Mouse (Mus musculus): ENCODE measurements around the gene Ppm1n. TPM values are rescaled to one million over a fixed set of nuclear protein-coding genes. Genes with fewer than 3 reads are reported as not detected.
A peak's percentile ranks its signal among the peaks of the same experiment; 100 is the strongest.

The Ppm1n gene
- polyA plus RNA-seq, 1 experiment from 2014 or later, result 0.14 TPM

- ATAC-seq, result no peak
- peaks cover 31% of the 10 kb centered on the region for H3K36me3 ChIP-seq
Measured at GRCm38 (mm10) chr7:19255395-19255794, 24.5 kb downstream of the Ppm1n start.

DNA sequence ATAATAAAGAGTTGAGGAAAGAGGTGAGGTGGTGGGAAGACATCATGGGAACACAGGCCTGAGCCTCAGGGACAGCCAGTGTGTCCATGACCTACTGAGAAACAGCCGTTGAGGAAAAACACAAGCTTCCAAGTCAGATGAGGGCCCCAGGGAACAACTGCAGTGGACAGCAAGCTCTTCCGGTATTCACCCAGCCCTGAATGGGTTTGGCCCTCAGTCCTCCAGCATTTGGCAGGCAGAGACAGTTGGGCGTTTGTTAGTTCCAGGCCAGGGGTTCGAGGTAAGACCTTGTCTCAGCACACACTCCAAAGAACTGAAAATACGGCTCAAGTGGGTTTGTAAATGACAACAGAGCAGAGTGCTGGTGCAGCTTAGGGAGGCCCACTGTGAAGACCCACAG, 26.4 kb downstream of the Ppm1n start:
- WGBS, result 63% methylated on average over 5 of the region's 5 CpGs
- no peak for ATAC-seq
- Histone ChIP-seq H3K9me3 (no peaks in the 10 kb centered on the region), H3K4me3 (replicated peaks) (no peak overlapping the region), H3K27ac (no peak overlapping the region), H3K36me3 (peaks cover 20% of the 10 kb centered on the region), H3K4me2 (replicated peaks) (no peak overlapping the region), H3K27me3 (replicated peaks) (no peaks in the 10 kb centered on the region), H3K4me1 (replicated peaks) (0 out of 2 replicates have a peak, but pooled peaks cover under 1% of the 10 kb centered on the region), H3K9ac (no peak overlapping the region)

More at GRCm38 (mm10) chr7:19255395-19255794, 24.5 kb downstream of the Ppm1n start:
- Histone ChIP-seq H3K4me3 (replicated peaks) (no peak overlapping the region), H3K27ac (no peak overlapping the region), H3K9me3 (no peaks in the 10 kb centered on the region), H3K27me3 (replicated peaks) (no peaks in the 10 kb centered on the region), H3K4me2 (replicated peaks) (no peak overlapping the region), H3K9ac (no peak overlapping the region), H3K4me1 (replicated peaks) (0 out of 2 replicates have a peak, but pooled peaks cover 2% of the 10 kb centered on the region)
- 87% methylated on average over 17 of the region's 17 CpGs for WGBS

- H3K4me1 ChIP-seq (replicated peaks), result no peaks in the 10 kb centered on the region
- H3K9ac ChIP-seq, result no peak overlapping the region
- 75% methylated on average over 4 of the region's 4 CpGs for WGBS
- H3K9me3 ChIP-seq, result no peaks in the 10 kb centered on the region
- H3K4me2 ChIP-seq (replicated peaks), result no peak overlapping the region
- no peak overlapping the region for H3K27ac ChIP-seq
- no peaks in the 10 kb centered on the region for H3K27me3 ChIP-seq (replicated peaks)
- H3K36me3 ChIP-seq, result peaks cover 19% of the 10 kb centered on the region; the same call in 1 of the 2 replicates
- no peak overlapping the region for H3K4me3 ChIP-seq (replicated peaks)
- peak; percentile 44 for ATAC-seq
Measured at GRCm38 (mm10) chr7:19252078-19252477, 27.8 kb downstream of the Ppm1n start.

DNA sequence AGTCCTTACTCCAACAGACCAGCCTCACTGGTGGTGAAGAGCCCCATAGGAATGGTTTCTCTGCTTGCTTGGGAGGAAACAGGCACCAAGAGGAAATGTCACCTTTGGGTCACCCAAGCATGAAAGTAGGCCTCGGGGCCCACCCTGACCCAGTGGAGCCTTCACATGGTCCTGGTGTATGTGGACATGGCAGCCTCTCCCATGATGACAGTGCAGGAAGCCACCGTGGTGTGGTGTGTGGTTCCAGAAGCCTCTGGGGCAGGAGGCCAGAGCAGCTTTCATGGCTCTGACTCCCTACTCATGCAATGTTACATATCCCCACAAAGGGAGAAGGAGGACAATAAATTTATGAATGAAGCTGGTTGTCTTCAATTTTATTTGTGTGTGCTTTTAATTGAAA, 32.4 kb downstream of the Ppm1n start:
- Histone ChIP-seq H3K9me3 (no peaks in the 10 kb centered on the region), H3K27me3 (replicated peaks) (no peaks in the 10 kb centered on the region), H3K4me1 (replicated peaks) (no peaks in the 10 kb centered on the region), H3K4me2 (replicated peaks) (no peak overlapping the region), H3K27ac (no peak overlapping the region), H3K36me3 (peaks cover 16% of the 10 kb centered on the region), H3K9ac (no peak overlapping the region), H3K4me3 (replicated peaks) (no peak overlapping the region)
- no peak for ATAC-seq
- WGBS, result 98% methylated on average over 2 of the region's 2 CpGs

- 97% methylated on average over 1 of the region's 1 CpGs for WGBS
- no peak overlapping the region for H3K9ac ChIP-seq
- H3K27ac ChIP-seq, result no peak overlapping the region
- H3K4me2 ChIP-seq (replicated peaks), result no peak overlapping the region
- H3K9me3 ChIP-seq, result no peaks in the 10 kb centered on the region
- H3K4me1 ChIP-seq (replicated peaks), result no peaks in the 10 kb centered on the region
- no peaks in the 10 kb centered on the region for H3K27me3 ChIP-seq (replicated peaks)
- no peak for ATAC-seq
- no peak overlapping the region for H3K4me3 ChIP-seq (replicated peaks)
- peaks cover 16% of the 10 kb centered on the region for H3K36me3 ChIP-seq
Measured at GRCm38 (mm10) chr7:19246855-19247254, 33.0 kb downstream of the Ppm1n start.

- Histone ChIP-seq H3K4me2 (replicated peaks) (no peak overlapping the region), H3K27ac (no peak overlapping the region), H3K4me1 (replicated peaks) (peaks cover 6% of the 10 kb centered on the region), H3K36me3 (peaks cover 16% of the 10 kb centered on the region), H3K9me3 (no peaks in the 10 kb centered on the region), H3K9ac (no peak overlapping the region), H3K27me3 (replicated peaks) (no peaks in the 10 kb centered on the region), H3K4me3 (replicated peaks) (no peak overlapping the region)
- 86% methylated on average over 3 of the region's 3 CpGs for WGBS
- no peak for ATAC-seq
Measured at GRCm38 (mm10) chr7:19245083-19245482, 34.8 kb downstream of the Ppm1n start.

- H3K9me3 ChIP-seq, result no peaks in the 10 kb centered on the region
- H3K4me2 ChIP-seq (replicated peaks), result no peak overlapping the region
- no peak for ATAC-seq
- peaks cover 12% of the 10 kb centered on the region for H3K4me1 ChIP-seq (replicated peaks)
- peaks cover 16% of the 10 kb centered on the region for H3K36me3 ChIP-seq
- no peaks in the 10 kb centered on the region for H3K27me3 ChIP-seq (replicated peaks)
- 76% methylated on average over 5 of the region's 5 CpGs for WGBS
- no peak overlapping the region for H3K4me3 ChIP-seq (replicated peaks)
- no peak overlapping the region for H3K9ac ChIP-seq
- H3K27ac ChIP-seq, result no peak overlapping the region
Measured at GRCm38 (mm10) chr7:19243858-19244257, 36.0 kb downstream of the Ppm1n start.

- H3K9me3 ChIP-seq, result no peaks in the 10 kb centered on the region
- peaks cover 12% of the 10 kb centered on the region for H3K4me1 ChIP-seq (replicated peaks)
- no peak overlapping the region for H3K4me3 ChIP-seq (replicated peaks)
- no peaks in the 10 kb centered on the region for H3K27me3 ChIP-seq (replicated peaks)
- no peak overlapping the region for H3K27ac ChIP-seq
- H3K36me3 ChIP-seq, result peaks cover 10% of the 10 kb centered on the region
- no peak overlapping the region for H3K9ac ChIP-seq
- ATAC-seq, result no peak
- H3K4me2 ChIP-seq (replicated peaks), result no peak overlapping the region
- WGBS, result 80% methylated on average over 1 of the region's 1 CpGs
Measured at GRCm38 (mm10) chr7:19242005-19242404, 37.9 kb downstream of the Ppm1n start.

DNA sequence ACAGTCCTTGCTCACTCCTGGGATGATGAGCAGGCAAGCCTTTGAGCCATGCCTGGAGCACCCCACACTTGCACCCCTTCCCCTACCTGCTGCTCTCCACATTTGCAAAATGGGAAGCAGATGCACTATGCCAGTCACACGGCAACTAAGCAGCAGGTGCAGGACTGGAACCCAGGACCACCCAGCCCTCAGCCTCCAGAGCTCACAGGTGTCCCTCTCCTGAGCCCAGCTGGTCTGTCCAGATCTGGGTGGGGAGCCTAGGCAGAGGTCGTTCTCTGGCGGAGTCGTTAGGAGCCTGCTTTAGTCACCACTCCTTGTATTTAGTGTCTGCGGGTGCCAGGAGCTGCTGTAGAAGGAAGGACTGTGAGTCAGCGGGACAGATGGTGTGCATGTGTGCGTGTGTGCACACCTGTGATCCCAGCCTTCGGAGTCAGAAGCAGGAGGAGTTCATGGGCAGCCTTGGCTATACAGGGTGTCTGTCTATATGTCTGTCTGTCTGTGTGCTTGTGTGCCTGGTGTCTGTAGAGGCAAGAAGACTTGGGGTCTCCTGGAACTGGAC, 38.9 kb downstream of the Ppm1n start:
- Histone ChIP-seq H3K9ac (no peak overlapping the region; the same call in 1 of the 2 replicates), H3K4me1 (replicated peaks) (peaks cover 16% of the 10 kb centered on the region), H3K36me3 (peaks cover 10% of the 10 kb centered on the region), H3K4me2 (replicated peaks) (no peak overlapping the region), H3K4me3 (replicated peaks) (no peak overlapping the region), H3K27ac (peak overlapping the region; percentile 32; the same call in 1 of the 2 replicates), H3K9me3 (no peaks in the 10 kb centered on the region), H3K27me3 (replicated peaks) (no peaks in the 10 kb centered on the region)
- no peak for ATAC-seq
- WGBS, result 81% methylated on average over 8 of the region's 8 CpGs

GRCm38 (mm10) chr7:19239986-19240385, 39.9 kb downstream of the Ppm1n start:
- Histone ChIP-seq H3K4me2 (replicated peaks) (no peak overlapping the region), H3K27me3 (replicated peaks) (no peaks in the 10 kb centered on the region), H3K9ac (no peak overlapping the region), H3K27ac (no peak overlapping the region), H3K4me1 (replicated peaks) (peaks cover 19% of the 10 kb centered on the region), H3K36me3 (peaks cover 3% of the 10 kb centered on the region), H3K9me3 (no peaks in the 10 kb centered on the region), H3K4me3 (replicated peaks) (no peak overlapping the region)
- 61% methylated on average over 4 of the region's 4 CpGs for WGBS
- ATAC-seq, result peak; percentile 60

- no peak overlapping the region for H3K4me3 ChIP-seq (replicated peaks)
- H3K27me3 ChIP-seq (replicated peaks), result no peaks in the 10 kb centered on the region
- H3K4me1 ChIP-seq (replicated peaks), result peaks cover 19% of the 10 kb centered on the region
- H3K36me3 ChIP-seq, result no peaks in the 10 kb centered on the region
- H3K4me2 ChIP-seq (replicated peaks), result no peak overlapping the region
- H3K27ac ChIP-seq, result no peak overlapping the region; the same call in 1 of the 2 replicates
- H3K9me3 ChIP-seq, result no peaks in the 10 kb centered on the region
- no peak overlapping the region for H3K9ac ChIP-seq
- 0% methylated on average over 1 of the region's 1 CpGs for WGBS
- peak; percentile 90 for ATAC-seq
Measured at GRCm38 (mm10) chr7:19239423-19239822, 40.4 kb downstream of the Ppm1n start.

DNA sequence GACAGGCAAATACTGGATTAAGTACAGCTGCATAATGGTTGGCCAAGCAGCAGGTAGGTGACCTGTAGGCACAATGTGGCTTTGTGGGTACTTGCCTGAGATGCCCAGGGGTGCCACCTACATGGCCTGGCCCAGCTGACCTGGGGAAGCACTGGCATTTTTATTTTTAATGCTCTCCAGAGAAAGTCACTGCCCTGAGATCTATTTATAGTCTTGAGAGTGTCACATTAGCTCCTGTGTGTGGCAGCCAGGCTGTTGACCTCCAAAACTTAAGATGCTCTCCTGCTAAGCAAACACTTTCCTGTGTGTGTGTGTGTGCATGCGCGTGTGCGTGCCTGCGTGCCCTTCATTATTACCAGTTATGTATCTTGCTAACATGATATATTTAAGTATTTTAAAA, 41.5 kb downstream of the Ppm1n start:
- H3K4me2 ChIP-seq (replicated peaks), result no peak overlapping the region
- H3K4me1 ChIP-seq (replicated peaks), result peaks cover 19% of the 10 kb centered on the region
- H3K9ac ChIP-seq, result no peak overlapping the region
- no peak overlapping the region for H3K27ac ChIP-seq
- WGBS, result 94% methylated on average over 4 of the region's 4 CpGs
- H3K36me3 ChIP-seq, result no peaks in the 10 kb centered on the region
- no peaks in the 10 kb centered on the region for H3K27me3 ChIP-seq (replicated peaks)
- no peak for ATAC-seq
- H3K4me3 ChIP-seq (replicated peaks), result no peak overlapping the region
- no peaks in the 10 kb centered on the region for H3K9me3 ChIP-seq

DNA sequence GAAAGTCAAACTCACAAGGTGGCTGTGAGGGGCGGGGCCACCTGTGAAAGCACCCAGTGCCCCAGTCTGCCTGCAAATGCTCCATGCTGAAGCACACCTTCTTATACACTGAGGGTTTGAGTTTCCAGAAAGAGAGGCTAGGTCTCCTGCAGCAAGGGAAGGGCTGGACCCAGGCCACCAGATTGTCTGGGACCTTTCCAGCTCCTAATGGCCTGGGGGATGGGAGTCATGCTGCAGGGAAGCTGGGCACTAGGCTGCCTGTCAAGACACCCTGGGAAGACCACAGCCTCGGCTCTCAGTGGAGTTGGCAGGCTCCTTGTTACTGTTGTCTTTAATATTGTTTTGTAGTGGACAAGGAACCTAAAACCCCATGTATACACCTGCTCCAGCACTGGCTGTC, 43.5 kb downstream of the Ppm1n start:
- Histone ChIP-seq H3K4me3 (replicated peaks) (no peak overlapping the region), H3K9me3 (no peaks in the 10 kb centered on the region), H3K4me1 (replicated peaks) (peaks cover 24% of the 10 kb centered on the region), H3K4me2 (replicated peaks) (no peak overlapping the region), H3K27me3 (replicated peaks) (no peaks in the 10 kb centered on the region), H3K27ac (peak overlapping the region; percentile 11; the same call in 1 of the 2 replicates), H3K9ac (no peak overlapping the region), H3K36me3 (no peaks in the 10 kb centered on the region)
- 73% methylated on average over 2 of the region's 2 CpGs for WGBS
- no peak for ATAC-seq
